Mouse (Mus musculus) v-Abl transformed pro-B cells (cell line): ENCODE measurements around the gene Jph2.

Source experiments
- in situ Hi-C, 2 experiments: fragments of 400-800 bp; cut with MboI; formaldehyde crosslinking; loops; one replicate each; pipeline ENCODE4 v1.15.1; 2025; ENCODE audit not compliant: unreplicated experiment in 2 of 2

The Jph2 gene

DNA sequence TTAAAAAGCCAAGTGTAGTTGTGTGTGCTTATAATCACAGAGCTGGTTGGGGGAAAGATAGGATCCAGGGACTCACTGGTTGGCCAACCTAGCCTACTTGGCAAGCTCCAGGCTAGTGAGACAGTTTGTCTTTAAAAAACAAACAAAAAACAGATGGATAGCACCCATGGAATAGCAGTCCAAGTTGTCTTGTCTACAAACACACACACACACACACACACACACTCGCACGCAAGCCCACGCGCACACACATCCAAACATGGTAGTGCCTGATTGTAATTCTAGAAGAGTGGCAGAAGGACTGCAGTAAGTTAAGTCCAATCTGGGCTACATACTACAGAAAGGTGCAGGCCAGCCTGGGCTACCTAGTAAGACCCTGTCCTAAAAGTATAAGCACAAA lies 14.6 kb upstream of the Jph2 start:
- in situ Hi-C loops = loop anchor here in 1 of 2 experiments (10.0 kb wide), 1 partner anchor 398 kb away; the partner anchor contains the start of gene Ift52

DNA sequence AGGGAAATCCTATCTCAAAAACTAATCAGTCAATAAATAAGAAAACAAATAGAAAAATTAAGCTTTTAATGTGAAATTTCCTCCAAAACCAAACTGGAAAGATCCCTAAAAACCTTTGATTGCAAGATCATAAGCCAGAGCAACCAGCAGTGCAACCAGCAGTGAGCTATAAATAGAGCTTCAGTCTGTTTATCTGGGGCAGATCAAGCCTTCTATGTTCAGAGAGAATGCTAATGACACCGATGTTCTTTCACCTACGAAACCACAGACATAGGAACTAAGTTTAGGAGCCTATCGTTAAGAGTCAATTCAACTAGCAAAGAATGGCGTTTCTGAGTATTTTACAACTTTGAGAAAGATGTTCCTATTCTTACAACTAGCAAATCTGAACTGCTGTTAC lies 14.0 kb upstream of the Jph2 start:
- in situ Hi-C loops = loop anchor here in 1 of 2 experiments (10.0 kb wide), 1 partner anchor 397 kb away; the partner anchor contains the start of gene Ift52

DNA sequence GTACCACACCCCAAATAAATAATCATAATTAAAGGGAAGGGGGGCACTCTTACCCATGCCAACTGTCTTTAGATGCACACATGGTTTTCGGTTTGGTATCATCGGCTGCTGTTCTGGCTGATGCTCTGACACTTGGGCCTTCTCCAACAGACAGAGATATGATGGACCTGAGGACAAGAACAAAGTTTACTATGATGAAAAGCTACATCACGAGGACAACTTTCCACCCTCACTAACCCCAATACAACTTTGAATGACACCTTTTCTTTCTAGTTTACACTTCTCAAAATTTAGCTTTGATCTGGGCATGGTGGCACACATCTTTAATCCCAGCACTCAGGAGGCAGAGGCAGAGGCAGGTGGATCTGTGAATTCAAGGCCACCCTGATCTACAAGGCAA lies 13.6 kb upstream of the Jph2 start:
- in situ Hi-C loops = loop anchor here in 1 of 2 experiments (10.0 kb wide), 1 partner anchor 397 kb away; the partner anchor contains the start of gene Ift52

DNA sequence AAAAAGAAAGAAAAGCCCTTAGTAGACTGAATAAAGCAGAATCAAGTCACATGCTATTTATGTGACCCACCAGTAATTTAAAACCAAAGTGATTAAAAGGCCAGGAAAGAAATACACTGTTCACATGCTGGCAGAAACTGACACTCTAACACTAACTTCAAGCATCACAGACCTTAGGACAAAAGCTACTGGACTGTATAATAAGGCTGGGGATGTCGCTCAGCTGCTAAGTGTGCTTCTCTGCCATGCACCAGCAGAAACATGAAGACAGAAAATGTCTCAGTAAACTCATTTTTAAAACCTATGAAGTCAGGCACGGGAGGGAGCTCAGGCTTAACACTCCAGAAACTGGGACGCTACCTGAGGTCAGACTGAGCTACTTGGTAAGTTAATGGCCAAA lies 12.4 kb upstream of the Jph2 start:
- in situ Hi-C loops = loop anchor here in 1 of 2 experiments (10.0 kb wide), 1 partner anchor 395 kb away; the partner anchor contains the start of gene Ift52

DNA sequence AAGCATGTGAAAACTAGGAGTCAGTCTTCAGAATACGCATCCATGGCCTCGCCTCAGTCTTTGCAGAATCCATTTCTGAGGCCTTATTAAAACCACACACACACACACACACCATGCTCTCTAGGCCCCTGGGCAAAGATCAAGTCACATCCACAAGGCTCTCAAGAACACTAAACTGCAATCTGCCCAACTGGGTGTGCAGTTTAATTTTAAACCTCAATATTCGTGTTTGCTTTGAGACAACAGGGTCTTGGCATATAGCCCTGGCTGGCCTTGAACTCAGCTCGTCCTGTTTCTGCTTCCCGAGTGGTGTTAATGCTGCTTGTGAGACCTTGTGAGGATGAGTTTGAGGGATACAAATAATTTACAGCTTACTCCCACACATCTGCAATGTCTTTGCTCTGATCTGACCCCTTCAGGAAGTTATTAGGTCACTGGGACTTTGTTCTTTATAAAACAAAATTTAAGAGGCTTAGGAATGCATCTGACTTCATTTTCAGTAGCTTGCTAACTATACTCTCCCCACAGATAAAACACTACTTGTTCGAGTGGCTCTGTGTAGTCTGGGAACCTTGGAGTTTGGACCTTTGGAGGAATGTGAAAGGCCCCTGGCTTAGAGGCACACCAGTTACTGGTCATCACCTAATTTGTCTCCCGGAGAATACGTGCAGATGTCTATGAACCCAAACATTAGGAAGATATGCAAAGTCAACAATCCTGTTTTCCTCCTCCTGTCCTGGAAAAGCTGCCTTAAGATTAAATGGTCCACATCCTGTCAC lies 6.4 kb upstream of the Jph2 start:
- in situ Hi-C loops = loop anchor here in 1 of 2 experiments (5.0 kb wide), 1 partner anchor 482 kb away; no protein-coding TSS in a partner anchor

DNA sequence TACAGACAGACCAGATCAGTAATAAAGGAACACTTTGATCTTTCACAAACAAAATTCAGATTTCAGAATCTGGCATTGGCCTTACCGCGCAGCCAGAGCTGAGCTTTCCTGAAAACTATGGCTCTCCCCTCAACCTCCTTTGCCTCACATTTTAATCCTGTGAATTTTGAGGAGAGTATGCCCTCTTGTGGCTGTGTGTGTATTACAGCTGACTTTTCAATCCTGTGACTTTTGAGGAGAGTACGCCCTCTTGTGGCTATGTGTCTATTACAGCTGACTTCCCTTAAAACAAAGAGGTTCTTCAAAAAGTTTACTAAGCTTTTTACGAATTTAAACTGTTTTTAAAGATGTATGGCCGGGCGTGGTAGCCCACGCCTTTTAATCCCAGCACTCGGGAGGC lies 3.4 kb upstream of the Jph2 start:
- in situ Hi-C loops = loop anchor here in 1 of 2 experiments (5.0 kb wide), 1 partner anchor 479 kb away; no protein-coding TSS in a partner anchor

DNA sequence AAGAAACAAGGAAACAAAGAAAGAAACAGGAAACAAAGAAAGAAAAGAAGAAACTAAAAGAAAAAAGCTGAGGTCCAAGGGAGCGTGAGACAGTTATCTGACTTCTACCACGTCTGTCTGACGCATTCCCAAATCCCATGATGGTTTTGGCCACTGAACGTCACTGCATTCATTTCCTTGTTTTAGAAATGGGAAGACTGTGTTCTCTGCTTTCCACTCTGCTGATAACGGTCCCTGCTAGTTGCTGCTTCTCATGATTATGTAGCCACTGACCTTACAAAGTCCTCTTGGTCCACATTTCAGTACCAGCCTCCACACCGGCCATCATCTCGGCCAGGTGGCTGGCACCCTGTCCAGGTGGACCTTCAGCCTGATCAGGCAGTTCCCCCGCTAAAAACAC lies 1.4 kb upstream of the Jph2 start:
- in situ Hi-C loops = loop anchor here in 1 of 2 experiments (5.0 kb wide), 1 partner anchor 57 kb away; no protein-coding TSS in a partner anchor

DNA sequence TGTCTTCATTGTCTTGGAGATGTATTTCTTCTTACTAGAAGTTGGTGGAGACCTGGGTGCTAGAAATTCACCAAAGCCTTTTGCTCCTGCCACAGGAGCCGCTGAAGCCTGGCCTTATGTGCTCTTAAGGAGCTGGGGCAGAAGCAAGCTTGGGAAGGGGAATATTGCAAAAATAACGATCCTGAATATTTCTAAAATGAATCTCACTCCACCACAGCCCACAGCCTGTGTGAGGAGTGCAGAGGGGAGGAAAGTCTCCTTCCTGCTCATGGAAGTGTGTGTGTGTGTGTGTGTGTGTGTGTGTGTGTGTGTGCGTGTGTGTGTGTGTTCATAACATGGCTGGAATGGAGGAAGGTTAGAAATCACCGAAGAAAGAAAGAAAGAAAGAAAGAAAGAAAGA lies 977 bp upstream of the Jph2 start:
- in situ Hi-C loops = loop anchor here in 1 of 2 experiments (5.0 kb wide), 1 partner anchor 56 kb away; no protein-coding TSS in a partner anchor

DNA sequence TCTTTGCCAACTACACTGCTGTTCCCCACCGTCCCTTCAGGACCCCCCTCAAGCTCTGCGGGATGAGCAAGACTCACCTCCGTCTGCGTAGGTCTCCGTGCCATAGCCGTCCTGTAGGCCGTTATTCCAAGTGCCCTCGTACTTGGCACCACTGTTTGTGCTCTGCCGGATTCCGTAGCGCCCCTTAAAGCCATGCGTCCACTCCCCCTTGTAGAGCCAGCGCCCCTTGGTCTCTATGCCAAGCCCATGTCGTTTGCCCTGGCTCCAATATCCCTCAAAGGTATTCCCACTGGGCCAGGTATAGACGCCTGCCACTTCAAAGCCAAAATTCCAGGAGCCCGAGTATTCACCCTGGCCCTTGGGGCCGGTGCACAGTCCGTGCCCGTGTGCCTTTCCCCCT lies 722 bp downstream of the Jph2 start:
- in situ Hi-C loops = loop anchor here in 1 of 2 experiments (5.0 kb wide), 1 partner anchor 55 kb away; no protein-coding TSS in a partner anchor

DNA sequence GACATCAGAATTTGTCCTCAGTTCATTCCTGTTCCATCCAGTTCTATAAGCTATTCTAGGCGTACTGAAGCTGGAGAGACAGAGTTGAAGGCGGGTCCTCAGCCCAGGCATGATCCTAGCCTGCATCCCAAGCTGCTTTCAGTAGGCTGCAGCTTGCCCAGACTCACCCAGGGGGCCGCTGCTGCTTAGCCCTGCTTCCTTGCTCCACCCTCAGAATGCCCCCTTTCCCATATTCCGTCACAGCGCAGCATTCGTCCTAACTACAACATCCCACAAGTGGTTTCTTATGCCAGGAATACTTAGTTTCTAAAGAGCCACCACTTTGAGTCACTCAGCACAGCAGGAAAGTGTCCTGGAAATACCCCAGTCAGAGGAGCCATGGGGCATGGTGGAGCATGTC lies 2.8 kb downstream of the Jph2 start:
- in situ Hi-C loops = loop anchor here in 1 of 2 experiments (5.0 kb wide), 1 partner anchor 53 kb away; no protein-coding TSS in a partner anchor

DNA sequence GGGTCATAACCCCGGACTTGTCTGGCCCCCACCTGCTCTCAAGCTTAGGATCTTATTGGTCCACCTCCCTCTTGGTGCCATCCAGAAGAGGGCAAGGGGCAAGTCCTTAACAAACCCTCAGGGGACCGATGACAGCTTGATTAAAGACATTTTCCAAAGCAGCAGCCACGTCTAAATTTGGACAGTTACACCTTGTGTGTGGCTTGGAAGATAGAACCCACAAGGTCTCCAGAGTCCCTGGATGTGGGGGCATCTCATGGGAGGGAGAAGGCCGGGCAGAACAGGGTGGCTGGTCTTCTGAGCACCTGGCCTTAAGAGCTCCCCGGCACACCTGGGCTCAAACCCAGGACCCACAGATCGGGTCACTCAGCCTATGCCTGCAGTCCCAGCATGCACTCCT lies 3.8 kb downstream of the Jph2 start:
- in situ Hi-C loops = no loop called here

DNA sequence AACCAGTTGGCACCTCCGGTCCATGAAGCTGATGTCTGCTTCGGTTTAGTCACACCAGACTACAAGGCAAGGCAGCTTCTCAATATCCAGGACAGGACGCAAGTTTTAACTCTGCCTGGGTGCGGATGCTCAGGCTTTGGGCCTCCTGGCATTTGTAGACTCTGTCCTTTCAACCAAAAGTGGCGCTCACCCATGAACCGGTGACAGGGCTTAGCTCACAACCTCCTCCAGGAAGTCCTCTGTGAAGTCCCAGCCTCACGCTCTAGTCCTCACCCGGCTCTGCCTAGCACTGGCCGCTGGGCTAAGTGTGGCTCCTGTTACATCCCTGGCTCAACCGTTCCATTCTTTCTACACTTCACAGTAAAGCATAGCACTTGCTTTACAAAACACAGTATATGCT lies 4.6 kb downstream of the Jph2 start:
- in situ Hi-C loops = no loop called here

DNA sequence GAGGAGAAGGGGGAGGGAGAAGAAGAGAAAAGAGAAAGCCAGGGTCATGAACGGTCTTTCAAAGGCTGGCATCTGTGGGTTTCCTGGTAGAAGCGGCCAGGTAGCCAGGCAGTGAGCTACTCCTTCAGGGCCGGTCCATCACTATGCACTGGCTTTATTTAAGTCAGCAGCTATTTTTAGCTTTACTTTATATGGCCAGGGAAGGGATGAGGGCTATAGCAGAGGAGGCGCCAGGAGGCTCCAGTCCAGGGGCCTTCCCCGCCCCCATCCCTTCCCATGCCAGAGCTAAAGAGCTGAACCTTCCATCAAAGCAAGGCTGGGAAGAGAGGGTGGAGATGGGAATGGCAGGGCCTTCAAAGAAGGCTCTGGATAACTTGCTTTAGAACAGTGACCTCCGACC lies 5.4 kb downstream of the Jph2 start:
- in situ Hi-C loops = no loop called here

DNA sequence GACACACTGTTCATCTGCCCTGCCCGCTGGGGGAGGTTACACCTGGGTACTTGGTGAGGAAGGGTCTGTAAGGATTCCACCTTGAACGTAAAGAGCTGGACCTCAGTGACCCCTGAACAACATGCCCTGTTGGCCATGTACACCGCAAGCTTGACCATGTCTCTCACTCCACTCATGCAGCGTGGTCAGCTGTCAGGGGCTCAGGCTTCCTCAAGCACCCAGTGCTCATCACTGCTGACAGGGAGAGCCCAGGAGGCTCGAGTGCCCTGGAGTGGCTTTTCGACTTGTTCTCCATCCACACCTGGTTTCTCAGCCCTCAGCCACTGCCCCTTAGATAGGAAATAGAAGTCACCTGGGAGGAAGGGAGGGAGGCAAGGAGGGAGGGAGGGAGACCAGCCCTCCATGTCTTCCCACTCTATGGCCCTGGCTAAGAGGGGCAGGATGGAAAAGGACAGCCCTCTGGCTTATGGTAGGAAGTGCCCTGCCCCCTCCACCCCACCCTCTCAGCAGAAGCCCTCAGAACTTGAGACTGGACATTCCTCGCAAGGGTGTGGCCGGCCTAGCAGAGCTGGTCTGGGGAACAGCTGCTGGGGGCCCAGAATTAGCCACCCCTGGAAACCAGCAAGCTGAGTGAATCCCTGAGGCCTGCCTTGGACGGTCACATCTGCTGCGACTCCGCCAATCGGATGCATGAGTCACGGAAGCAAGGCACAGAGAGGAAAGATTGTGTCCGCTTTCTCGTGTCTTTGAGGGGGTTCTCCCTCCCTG lies 11.2 kb downstream of the Jph2 start:
- in situ Hi-C loops = no loop called here

DNA sequence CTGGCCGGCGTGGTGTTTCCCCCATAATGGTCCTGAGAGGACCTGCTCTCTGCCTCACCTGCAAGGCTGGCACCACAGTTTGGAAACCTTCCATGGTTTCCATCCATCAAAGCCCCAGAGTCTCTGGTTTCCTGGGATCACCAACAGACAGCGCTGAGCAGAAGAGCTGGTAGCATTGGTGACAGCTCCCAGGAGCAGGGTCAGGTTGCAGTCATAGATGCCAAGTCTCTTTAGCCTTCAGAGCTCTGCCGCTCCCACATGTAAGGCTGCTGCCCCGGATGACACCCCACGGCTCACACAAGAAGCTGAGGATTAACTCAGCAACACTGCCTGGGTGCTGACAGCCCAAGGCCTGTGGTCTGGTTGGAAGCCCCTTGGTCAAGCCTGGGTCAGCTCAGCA lies 12.7 kb downstream of the Jph2 start:
- in situ Hi-C loops = no loop called here

DNA sequence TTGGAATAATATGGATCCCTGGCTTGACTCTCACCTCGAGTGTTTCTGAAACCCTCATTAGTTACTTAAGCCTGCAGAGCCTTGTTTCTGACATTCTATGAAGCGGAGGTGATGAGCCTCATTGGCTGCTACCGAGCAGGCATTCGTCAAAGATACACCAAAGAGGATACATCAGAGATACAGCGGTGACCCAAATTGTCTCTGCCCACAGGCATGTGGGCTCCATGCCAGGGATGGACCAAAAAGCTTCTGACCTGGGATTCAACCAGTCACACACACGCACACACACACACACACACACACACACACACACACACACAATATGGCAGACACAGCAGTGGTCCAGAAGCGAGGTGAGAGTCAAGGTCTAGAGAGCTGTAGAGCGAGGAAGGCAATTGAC lies 16.5 kb downstream of the Jph2 start:
- in situ Hi-C loops = no loop called here

DNA sequence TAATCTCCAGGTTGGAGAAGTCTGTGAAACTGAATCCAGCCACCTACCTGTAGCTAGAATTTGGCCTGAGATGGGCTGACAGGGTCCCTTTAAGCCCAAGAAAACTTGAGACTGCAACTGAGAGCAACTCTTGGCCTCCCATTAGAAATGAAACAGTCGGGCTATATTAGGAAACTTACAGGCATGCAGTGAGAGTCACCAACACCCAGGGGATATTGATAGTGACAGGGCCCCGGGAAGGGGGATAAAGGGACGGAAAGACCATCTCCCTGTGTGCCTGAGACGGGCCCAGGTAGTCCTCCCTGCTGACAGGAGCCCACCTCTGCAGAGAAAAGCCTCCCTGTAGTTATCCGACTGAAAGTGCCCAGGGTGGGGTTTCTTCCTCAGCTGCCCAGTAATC lies 18.4 kb downstream of the Jph2 start:
- in situ Hi-C loops = no loop called here

DNA sequence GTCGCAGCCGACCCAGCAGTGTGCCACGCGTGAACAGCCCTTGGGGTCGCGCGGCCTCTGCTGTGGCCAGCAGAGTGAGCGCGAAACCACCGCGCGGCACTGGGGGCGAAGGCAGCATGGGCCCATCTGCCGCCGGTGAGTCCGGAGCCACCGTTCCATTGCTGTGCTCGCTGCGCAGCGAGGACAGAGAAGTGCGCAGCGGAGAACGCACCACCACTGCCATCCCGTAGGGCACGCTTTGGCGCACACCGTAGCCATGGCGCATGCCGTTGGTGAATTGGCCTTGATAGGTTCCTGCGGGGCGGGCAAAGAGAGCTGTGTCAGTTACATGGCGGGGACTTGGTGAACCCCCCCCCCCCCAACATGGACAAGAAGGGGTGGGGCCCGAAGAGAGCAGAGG lies 21.7 kb downstream of the Jph2 start:
- in situ Hi-C loops = no loop called here

DNA sequence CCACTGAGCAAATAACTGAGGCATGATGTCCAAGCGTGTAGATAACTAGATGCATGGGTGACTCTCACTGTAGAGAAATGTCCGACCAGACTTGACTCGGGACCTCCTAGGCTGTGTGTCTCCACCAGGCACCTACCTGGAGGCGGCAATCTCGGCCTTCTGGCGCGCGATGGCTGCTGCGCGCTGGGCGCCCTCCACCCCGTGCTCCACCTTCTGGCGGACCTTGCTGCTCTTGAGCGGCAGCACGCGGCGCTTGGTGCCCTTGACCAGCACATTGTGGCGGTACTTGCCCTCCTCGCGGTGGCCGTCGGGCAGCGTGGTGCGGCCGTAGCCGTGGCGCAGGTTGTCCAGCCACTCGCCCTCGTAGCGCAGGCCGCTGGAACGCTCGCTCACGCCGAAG lies 22.3 kb downstream of the Jph2 start:
- in situ Hi-C loops = no loop called here

DNA sequence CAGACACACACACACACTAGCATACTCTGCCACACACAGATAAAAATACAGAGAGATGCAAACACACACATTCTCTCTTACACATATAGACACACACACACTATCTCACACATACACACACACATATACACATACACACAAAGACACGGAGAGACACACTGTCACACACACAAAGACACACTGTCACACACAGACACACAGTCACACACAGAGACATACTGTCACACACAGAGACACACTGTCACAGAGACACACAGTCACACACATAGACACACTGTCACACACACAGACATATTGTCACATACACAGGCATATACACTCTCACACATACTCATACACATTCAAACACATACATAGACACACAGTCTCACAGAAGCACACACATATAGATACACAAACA lies 25.2 kb downstream of the Jph2 start:
- in situ Hi-C loops = no loop called here

DNA sequence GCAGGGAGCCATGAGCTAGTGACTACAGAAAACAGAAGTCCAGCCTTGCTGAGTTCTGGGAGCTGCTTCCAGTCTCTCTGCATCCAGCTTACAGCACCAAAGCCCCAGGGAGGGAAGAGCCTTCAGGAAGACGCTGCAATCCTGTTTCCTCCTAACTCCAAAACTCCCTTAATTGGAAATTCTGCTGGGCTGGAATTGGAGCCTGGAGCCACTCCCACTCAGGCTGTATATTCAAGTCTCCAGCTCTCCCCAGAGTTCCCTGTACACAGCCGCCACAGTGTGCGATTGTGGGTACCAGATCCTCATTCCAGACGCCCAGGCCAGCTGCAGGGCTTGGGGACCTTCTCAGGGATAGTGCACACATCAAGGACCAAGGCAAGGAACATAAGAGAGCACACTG lies 27.6 kb downstream of the Jph2 start:
- in situ Hi-C loops = no loop called here
